Mouse (Mus musculus): ENCODE measurements around the gene Cat.

DNA sequence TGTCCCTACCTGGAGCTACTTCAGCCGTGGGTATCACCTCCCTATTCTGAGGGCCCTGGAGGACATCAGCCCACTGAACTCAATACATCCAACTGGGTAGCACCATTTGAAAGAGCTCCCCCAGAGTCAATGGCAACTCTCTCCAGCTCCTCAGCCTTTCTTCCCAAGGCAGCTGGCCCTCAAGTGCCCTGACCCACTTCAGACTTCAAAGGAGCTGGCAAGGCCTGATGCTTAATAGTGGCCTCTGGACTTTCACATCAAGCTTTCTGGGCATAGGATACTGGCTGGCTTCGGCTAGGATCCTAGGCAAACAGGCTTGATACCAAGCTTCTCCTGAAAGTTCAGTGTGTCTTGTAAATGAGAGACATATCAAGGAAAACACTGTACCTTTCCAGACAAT is 49.9 kb downstream of the Cat start:
- TF ChIP-seq CTCF (IDR thresholded peaks at IDR 0.05; ENCODE audit: low read depth) (no peak), EP300 (optimal IDR thresholded peaks at IDR 0.05) (no peak)
